Mouse (Mus musculus) gastrocnemius, adult 18-20 months (tissue): ENCODE results near the gene C1qtnf12. TPM values are rescaled to one million over a fixed set of nuclear protein-coding genes. Genes with fewer than 3 reads are reported as not detected.

Experiments used
- DNase-seq: peaks from one replicate; pipeline ENCODE4 v3.0.0; 2021; ENCODE audit warnings: low spot score
- long read RNA-seq, 2 experiments: library from polyadenylated mRNA; stranded (forward); transcript quantifications; one replicate each; pipeline ENCODE4 v2.0.0; 2021
- total RNA-seq, 2 experiments: library from RNA; stranded (reverse); gene quantifications; 2 replicates each; pipeline ENCODE4 v1.2.3; 2021

The C1qtnf12 gene
- total RNA-seq = 10 to 100 TPM; 16.9 to 19.7 TPM
- long read RNA-seq, experiment 1, transcript C1qtnf12-201 (8 exons, 1,315 nt) = major isoform, 18 of 20 reads
- long read RNA-seq, experiment 1, partial matches to known transcripts = 1 of 20 reads
- long read RNA-seq, experiment 1, other reads (novel, unspliced or antisense) = 1 of 20 reads
- long read RNA-seq, experiment 2, transcript C1qtnf12-201 (8 exons, 1,315 nt) = major isoform, 19 of 23 reads
- long read RNA-seq, experiment 2, partial matches to known transcripts = 3 of 23 reads
- long read RNA-seq, experiment 2, other reads (novel, unspliced or antisense) = 1 of 23 reads

DNA sequence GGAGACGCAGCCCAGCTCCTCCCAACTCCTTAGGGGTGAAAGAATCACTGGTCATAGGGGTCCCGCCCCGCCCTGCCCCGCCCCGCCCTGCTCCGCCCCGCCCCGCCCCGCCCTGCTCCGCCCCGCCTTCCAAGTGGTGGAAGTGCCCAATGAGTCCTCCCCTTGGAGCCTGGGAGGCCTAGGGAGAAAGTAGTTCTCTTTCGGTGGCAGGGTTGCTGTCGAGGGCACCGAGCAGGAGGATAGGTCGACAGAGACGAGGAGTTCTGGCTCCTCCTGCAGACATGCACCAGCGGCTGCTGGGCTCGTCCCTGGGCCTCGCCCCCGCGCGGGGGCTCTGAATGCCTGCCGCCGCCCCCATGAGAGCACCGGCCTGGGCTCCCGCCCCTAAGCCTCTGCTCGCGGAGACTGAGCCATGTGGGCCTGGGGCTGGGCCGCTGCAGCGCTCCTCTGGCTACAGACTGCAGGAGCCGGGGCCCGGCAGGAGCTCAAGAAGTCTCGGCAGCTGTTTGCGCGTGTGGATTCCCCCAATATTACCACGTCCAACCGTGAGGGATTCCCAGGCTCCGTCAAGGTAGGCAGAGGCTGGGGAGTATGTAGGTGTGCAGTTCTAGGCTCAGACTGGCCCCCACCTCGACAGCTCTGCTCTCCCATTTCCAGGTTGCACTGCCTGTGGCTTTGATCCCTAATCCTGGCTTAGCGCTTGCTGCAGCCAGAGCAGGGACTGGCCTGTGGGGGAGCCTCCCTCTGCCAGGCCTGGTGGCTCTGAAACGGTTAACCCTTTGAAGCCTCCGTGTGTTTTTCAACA, at the start of gene C1qtnf12:
Gene C1qtnf12, plus strand, starts transcription at position 152 of the 805 bp plus-strand sequence.
- DNase-seq = peak; percentile 37

DNA sequence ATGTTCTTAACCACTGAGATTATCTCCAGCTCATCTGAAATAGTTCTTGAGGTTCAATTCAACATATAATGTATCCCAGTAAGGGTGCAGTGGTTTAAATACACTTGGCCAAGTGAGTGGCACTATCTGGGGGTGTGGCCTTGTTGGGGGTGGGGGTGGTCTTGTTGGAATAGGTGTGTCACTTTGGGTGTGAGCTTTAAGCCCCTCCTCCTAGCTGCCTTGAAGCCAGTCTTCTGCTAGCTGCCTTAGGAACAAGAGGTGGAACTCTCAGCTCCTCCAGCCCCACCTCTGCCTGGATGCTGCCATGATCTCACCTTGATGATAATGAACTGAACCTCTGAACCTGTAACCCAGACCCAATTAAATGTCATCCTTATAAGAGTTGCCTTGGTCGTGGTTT, 30.1 kb upstream of the C1qtnf12 start:
- DNase-seq = no peak

DNA sequence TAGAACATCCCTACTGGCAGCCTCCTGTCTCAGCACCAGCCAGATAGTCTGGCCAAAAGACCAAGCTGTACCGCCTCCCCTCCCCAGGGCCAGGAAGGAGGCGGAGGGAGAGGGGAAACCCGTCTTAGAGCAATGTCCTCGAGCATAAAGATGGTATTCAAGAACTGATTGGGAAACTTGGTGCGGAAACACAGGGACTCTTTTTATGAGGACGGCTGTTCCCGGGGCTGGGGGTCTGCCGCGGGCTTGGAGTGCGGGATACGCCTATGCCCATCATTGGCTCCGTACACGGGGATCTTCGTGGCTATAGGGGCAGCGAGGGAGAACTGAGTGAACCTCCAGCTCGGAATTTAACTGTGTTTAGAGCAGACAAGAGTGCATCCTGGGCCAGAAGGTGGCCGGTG, 19.1 kb upstream of the C1qtnf12 start:
- peak; percentile 52 for DNase-seq

DNA sequence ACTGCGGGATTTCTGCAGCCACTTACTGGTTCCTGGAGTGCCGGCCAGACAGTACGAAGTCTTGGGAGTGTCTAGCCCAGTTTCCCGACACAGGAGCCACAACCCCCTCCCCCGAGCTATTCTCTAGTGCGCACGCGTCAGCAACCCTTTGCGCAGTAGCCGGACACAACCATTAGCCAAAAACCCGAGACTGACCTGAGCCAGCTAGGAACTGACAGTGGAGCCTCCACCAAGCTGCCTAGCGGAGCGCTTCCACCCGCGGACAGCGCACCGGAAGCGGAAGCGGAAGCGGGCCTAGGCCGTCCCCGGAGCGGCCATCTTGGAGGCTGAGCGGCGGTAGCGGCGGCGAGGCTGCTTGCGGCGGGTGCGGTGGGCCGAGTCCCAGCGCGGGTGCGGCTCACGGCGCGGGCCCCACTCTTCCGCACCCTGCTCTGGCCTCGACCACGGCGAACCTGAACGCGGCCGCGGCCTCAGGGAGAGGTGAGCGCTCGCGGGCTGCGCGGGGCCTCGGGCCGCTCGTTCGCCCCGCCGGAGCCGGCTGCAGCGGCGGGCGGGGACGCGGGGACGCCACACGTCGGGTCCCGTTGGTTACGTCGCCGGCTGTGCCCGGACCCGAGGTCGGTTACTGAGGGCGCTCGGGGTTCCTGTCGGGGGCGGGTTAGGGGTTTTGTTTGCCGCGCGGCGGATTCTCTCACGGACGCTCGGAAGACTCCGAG, 18.4 kb upstream of the C1qtnf12 start, which contains the start of gene Ube2j2:
Gene Ube2j2, plus strand, starts transcription at position 298 of the 716 bp plus-strand sequence.
- DNase-seq = peak; percentile 97

DNA sequence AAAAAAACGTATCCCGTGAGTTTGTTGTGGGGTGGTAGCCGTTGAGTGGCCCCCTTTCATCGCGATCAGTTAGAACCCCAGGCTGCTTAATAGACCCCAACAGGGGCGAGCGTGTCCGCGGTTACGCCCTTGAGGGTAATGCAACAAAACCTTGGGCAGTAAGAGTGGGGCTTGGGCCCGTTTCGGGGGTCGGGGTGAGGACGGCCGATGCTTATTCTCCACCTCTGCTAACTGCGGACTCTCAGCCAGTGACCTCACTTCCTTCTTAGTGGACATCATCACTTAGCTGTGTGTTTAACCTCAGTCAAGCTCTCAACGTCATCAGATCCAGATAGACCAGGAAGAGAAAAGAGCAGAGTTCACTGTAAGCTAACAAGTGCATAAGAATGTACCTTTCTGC, 17.8 kb upstream of the C1qtnf12 start:
- no peak for DNase-seq

DNA sequence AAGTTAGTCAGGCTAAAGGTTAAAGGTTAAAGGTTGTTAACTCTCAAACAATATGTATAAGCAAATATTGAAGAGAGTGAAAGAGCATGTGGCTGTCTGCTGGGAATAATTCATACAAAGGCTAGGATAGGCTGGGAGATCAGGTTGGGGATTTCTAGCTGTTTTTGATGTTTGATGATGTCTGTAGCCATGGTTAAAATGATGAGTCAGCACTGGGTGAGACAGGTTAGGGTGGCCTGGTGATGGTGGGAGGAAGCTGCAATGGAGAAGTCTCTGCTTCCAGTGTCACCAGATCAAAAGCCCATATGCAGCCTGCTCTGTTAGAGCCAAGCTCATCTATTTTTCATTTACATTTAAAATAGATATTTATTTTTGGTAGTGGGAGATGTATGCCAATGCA, 15.0 kb upstream of the C1qtnf12 start:
- no peak for DNase-seq

DNA sequence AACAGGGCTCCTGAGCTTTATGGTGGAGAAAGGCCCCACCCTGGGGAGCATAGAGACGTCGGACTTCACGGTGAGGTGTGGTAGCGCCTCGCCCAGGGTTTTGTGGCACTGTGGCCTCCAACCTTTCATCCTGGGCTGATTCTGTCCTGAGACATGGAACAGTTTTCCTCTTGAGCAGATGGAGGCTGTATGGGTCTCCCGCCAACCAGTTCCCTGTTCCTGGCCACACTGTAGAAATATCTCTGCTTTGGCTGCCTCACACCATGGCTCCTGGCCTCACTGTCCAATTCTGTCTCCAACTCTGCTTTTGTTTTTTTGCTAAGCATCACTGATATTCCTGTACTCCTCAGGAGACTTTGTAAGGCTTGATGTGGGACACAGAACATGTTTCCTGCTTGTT, 6.6 kb upstream of the C1qtnf12 start:
- DNase-seq = no peak

DNA sequence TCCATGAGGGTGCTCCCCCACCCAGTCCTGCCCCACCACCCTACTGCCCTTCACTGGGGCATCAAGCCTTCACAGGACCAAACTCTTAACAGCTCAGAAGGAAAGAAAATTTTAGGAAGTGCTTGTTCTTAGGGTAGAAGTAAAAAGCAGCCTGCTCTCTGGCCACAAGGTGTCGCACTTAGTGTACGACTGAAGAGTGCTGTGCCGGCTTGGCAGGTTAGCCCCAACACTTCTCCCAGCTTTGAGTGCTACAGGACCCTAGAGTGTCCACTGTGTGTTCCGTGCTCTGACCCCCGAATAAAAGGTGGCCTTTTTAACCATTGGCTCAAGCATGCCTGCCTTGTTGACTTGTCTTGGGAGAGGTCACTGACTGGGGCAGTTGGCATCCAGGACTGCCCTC, 2.8 kb upstream of the C1qtnf12 start:
- DNase-seq = peak; percentile 74

DNA sequence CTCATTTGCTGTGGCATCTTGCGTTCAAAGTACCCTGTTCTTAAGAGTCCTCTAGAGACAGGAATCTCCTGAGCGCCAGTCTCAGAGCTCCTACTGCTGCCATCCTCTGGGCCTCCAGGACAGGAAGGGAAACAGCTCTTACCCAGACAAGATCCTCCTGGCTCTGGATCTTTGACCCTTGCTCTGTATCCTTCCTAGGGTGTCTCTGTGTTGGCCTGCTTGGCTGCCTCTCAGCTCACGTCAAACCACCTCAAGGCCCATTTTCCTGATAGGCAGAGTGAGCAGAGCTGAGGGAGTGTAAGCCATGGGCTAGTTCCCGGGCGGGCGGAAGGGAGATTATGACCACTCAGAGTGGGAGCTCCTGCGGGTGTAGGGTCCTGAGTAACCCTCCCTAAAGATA, 988 bp downstream of the C1qtnf12 start:
- no peak for DNase-seq

DNA sequence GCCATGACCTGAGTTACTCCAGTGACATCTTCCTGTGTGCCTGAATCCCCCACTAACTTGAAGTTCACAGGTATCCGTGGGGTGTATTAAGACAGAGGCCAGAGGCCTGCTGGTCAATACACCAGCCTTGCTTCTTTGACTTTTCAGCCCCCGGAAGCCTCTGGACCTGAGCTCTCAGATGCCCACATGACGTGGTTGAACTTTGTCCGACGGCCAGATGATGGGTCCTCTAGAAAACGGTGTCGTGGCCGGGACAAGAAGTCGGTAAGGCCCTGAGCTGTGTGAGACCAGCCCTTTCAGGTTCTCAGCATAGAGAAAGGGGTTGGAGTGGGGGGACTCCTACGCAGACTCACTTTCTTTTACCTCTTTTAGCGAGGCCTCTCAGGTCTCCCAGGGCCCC, 2.3 kb downstream of the C1qtnf12 start:
- DNase-seq = no peak

DNA sequence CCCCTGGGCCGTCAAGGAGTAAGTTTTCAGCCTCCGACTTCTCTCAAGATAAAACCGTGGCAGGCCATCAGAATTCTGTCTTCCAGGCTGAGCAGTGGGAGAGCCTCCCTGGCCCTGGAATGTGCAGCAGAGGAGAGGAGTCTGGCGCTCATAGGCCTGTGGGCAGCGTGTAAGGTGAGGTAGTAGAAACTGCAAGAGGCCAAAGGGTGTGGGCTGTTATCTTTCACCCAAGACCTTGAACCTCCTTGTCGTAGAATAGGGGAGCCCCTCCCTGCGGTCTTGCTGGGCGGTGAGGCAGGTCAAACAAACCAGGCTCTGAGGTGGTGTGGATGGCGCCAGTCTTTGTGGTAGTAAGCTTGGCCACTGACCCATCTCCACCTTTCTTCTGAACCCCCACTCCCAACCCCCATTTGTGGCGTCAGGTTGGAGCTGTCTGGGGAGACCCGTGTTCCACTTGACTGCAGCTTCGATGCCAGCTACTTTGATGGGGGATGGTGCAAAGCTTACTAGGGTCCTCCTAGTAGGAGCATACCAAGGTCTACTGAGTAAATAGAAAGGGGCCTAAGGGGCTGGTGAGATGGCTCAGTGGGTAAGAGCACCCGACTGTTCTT, 7.0 kb downstream of the C1qtnf12 start:
- no peak for DNase-seq

DNA sequence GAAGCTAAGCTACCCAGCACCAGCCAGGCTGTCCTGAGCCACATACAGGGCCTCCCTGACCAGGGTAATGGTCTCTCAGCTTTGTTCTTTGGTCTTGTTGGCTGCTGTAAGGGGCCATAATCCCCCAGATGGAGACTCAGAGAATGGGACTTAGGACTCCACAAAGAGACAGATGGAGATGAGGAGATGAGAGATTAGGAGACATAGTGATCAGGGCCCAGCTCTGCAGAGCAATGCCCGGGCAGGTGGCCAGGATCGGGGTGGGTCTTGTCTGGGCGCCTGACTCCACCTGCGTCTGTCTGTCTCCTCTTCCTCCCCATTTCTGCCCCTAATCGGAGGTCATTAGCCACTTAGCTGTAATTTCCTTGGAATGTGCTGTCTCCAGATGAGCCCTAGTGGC, 8.2 kb downstream of the C1qtnf12 start:
- DNase-seq = no peak

DNA sequence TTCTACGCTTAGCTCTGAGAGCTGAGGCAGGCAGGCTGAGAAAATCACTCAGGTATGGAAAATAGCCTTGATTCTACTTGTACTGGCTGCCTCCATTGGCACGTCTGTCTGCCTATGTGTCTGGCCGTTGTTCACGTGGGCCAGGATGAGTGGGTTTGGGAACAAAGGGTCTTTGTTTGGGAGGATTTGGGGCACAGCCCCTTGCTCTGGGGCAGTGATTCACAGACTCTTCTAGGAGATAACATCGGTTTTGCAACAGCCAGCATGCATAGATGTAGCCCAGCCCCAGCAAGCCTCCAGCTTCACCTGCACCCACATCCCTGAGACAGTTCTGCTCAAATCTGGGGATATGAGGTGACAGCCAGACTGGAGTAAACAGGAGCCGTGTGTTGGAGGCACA, 10.5 kb downstream of the C1qtnf12 start:
- no peak for DNase-seq

DNA sequence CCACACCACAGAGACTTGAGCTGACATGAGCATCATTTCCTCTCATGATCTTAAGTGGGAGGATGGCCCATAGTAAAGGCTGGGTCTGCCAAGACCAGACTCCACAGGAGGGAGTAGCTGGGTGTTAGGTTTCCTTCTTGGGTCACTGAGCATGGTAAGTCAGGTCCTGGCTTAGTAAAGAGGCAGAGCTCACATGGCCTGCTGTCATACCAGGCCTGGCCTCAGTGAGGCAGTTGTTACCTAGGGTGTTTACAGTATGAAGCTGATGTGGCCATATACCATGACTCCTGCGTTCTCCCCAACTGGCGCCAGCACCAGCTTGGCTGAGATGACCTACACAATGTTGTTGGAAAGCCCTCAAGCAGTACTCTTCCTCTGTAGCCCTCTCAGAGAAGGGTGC, 11.1 kb downstream of the C1qtnf12 start:
- no peak for DNase-seq

DNA sequence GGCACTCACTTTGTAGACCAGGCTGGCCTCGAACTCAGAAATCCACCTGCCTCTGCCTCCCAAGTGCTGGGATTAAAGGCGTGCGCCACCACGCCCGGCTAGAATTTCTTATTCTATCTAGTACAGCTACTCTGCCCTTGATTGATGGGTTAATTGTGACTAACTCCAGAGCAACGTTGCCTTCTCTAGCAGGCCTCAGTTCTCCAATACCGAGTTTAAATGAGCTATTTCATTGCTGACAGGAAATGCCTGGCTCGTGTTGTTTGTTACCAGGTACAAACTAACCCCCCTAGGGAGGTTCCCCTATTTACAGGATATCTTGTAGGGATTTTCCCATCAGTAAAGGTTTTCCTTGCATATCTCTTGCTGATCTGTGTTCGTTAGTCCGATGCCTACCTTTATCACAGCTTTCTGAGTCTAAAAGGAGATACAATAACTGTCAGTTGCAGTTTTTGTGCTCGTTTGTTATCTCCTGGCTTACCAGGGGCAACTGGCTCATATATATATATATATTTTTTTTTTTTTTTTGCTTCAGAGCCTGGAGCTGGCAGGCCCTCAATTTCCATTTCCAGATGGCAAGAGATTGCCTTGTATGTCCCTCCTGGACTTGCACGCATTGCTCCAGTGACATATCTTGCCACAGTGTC, 19.4 kb downstream of the C1qtnf12 start:
- DNase-seq = no peak

DNA sequence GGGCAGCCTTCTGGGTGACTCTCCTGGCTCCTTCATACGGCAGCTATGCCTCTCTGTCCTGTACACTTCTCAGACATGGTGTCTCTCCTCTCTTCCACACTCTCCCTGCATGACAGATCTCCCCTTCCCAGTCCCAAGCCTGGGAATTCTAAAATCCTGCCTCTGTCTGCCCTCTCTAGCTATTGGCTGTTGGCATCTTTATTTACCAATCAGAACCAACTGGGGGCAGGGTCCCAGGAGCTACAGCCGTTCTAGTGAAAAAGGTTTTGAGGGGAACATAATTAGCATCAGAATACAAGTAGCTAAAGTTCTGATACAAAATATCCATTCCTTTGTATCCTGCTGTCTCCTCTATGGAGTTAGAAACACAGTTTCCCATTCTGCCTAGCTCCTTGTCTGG, 21.7 kb downstream of the C1qtnf12 start:
- no peak for DNase-seq

DNA sequence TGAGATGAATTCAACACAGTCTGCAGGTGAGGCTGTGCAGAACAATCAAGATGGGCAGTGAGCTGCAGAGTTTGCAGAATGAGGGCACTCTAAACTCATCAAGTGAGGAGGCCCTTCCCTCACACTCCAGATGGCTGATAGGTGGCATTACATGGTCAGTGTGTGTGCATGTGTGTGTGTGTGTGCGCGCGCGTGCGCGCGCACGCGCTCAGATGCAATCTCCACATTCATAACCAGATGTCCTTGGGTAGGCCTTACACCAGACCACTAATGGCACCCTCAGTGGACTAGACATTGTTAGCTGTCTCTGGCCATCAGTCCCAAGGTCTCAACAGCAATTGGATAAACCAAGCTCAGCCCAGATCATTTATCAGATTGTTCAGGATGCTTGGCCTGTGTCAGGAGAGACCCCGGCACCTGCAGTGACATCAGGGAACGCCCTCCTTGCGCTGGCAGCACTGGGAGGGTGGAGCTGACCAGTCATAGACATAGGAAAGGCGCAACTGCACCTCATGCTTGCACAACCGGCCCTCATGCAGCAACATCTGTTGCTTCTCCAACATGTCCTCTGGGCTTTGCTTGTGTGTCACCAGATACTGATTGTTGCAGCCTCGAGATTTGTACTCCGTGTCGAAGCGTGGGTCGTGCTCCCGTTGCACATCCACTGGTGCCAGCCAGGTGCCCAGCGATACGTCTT, 29.2 kb downstream of the C1qtnf12 start:
- no peak for DNase-seq

DNA sequence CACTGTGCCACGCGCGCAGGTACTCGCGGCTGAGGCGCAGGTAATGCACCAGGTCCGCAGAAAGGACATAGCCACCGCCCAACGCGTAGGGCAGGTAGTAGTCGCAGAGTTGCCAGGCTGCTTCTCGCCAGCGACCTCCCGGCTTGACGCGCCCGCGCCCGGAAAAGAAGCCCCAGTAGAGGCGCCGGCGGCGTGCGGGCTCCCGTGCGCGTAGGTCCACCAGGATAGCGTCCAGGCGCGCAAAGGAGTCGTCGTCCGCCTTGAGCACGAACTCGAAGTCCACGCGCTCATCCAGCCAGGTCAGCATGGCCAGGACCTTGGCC, 29.8 kb downstream of the C1qtnf12 start:
- DNase-seq = peak; percentile 8

DNA sequence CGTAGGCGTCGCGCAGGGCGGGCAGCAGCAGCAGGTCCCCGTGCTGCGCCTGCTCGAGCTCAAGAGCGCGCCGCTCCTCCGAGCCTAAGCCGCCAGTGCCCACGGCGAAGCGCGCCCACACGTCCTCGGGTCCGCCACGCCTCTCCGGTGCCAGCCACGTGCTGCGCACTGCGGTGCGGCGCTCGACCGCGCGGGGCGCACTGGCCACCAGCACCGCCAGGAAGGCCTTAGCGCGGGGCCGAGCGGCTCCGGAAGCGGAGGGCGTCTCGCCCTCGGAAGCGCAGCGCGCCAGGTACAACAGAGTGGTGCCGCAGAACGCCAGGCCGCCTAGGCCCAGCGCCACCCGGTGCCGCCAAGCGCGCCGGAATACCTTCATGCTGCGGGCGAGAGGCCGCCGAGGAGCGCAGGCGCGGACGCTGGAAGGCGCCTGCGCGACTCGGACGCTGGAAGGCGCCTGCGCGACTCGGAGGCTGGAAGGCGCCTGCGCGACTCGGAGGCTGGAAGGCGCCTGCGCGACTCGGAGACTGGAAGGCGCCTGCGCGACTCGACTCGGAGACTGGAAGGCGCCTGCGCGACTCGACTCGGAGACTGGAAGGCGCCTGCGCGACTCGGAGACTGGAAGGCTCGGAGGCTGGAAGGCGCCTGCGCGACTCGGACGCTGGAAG, 30.3 kb downstream of the C1qtnf12 start, which contains the start of the genes B3galt6 and Sdf4:
Gene B3galt6, minus strand, starts transcription at position 409 of the 665 bp plus-strand sequence.
Gene Sdf4, plus strand, starts transcription at position 632 of the 665 bp plus-strand sequence.
- peak; percentile 78 for DNase-seq

DNA sequence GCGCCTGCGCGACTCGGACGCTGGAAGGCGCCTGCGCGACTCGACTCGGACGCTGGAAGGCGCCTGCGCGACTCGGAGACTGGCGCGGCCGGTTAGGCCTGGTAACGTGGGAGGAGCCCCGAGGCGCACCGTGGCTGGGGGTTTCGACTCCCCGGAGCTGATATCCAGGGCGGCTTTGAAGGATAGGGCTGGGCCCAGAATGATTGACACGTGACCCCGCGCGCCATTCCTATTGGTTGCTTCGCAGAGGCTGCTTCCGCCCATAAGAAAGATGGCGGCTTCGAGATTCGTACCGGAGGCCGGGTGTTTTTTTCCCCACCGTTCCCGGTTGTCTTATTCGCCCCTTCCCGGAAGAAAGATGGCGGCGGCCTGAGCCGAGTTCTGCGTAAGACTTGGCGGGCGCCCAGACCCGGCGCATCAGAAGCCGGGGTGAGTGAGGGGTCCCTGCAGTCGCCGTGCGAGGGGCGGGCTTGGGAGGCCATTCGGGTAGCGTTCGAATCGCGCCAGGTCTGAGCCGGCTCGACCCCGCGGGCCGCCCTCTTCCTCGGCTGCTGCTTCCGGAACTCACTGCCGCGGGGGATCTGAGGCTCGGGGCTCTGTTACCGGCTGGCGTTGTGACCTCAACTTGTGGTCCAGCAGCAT, 30.9 kb downstream of the C1qtnf12 start:
- DNase-seq = peak; percentile 98
